Mouse (Mus musculus) heart, adult 18-20 months (tissue): ENCODE measurements around the gene Tufm. TPM values are rescaled to one million over a fixed set of nuclear protein-coding genes. Genes with fewer than 3 reads are reported as not detected.

ENCODE experiments used
- DNase-seq, 2 experiments: peaks; one replicate each; pipeline ENCODE4 v3.0.0; 2021 to 2022; ENCODE audit warnings: mixed read lengths in 1 of 2
- total RNA-seq, 2 experiments: library from RNA; stranded (reverse); gene quantifications; 2 replicates each; pipeline ENCODE4 v1.2.3; 2021

Gene Tufm
- total RNA-seq, 2 experiments from 2014 or later, result 286 to 355 TPM

DNA sequence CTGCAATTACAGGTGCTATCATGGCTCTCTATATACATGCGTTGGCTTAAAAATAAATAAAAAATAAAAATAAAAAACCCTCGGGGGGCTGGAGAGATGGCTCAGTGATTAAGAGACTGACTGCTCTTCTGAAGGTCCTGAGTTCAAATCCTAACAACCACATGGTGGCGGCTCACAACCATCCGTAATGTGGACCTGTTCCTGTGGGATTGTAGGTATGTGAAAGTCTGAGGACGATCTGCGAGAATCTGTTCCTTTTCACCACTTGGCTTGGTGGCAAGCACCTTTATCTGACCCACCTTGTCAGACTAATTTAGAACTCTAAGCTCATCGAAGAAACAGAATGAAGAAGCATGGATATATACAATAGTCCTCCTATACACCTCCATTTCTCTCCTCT, 12.3 kb downstream of the Tufm start:
- no peak for DNase-seq

DNA sequence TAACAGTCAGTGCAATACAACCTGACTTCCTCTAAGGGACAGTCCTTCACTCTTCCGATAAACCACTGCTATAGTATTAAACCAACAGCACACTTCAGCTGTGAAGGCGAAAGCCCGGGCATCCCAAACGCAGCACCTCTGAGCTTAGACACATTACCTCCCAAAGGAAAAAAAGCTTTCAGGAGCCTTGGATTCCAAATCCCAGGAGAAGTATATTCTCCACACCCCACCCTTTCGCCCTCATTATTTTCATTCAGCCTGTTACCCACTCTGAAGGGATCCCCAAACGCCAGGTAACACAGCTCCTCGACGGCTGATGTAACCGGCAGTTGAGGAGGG, 14.5 kb downstream of the Tufm start:
- DNase-seq, result no peak

DNA sequence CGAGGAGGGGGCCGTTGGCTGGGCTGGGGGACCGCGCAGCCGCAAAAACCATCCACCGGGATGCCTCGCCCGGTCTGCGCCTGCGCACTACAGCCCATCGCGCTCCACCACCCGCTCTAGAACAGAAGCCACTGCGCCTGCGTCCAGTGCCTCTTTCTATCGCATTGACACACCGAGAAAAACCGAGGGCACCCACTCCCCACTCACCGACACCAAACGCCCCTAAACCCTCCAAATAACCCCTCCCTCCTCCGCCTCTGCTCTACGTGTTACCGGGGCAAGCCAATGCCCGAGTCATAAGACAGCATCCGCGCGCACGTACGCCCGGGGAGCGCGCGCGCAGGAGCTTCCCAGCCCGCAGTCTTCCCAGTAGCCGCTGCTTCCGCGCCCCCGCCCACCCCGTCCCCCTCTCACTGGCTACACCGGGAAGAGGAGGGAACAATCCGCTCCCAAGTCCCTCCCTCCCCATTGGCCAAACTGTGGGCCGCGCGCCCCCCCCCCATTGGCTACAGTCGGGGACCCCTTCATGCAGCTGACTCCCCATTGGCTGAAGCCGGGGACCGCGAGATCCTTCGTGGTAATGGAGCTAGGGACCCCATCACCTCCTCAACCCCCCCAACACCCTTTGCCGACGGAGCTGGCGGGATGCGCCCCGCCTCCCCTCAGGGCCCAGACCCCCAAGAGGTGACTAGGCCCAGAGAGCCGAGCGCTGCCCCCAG, 15.0 kb downstream of the Tufm start:
- peak; percentile 94 for DNase-seq

DNA sequence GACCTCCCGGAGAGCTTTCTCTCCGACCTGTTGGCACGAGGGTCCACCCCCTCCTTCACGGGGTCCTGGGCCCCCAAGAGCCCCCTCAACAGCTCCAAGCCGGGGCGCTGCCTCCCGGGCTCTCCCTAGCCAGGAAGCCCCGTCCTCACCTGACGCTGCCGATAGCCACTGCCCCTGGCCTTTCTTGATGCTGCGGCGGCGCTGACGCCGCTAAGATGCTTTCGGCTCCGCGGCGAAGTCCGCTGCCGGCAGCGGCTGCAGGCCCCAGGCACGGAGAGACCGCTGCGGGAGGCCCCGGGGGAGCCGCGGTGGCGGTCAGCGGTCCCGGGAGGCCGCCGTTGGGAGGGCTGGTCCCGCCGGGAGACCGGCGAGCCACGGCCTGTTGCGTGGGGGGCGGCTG, 15.6 kb downstream of the Tufm start:
- DNase-seq, result no peak

GRCm38 (mm10) chr7:126503273-126503878, 16.2 kb downstream of the Tufm start, which contains the start of gene Atxn2l:
Atxn2l (minus strand) TSS chr7:126503437.
- DNase-seq, result peak; percentile 99

DNA sequence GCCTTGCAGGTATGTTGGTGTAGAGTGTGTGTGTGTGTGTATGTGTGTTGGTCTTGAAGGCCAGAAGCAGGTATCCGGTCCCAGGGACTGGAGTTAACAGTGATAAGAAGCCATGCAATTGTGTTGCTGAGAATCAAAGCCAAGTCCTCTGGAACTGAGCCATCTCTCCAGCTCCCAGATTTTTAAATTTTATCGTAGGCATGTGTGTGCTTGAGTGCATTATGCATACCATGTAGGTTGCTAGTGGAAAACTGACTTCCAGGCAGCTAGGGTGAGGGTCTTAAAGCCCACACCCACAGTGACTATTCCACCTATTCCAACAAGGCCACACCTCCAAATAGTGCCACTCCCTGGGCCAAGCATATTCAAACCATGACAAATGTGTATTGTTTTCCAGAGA, 17.8 kb downstream of the Tufm start:
- DNase-seq, result no peak

- DNase-seq, result no peak
These were observed 20.1 kb downstream of the Tufm start for GRCm38 (mm10) chr7:126507126-126507778.

DNA sequence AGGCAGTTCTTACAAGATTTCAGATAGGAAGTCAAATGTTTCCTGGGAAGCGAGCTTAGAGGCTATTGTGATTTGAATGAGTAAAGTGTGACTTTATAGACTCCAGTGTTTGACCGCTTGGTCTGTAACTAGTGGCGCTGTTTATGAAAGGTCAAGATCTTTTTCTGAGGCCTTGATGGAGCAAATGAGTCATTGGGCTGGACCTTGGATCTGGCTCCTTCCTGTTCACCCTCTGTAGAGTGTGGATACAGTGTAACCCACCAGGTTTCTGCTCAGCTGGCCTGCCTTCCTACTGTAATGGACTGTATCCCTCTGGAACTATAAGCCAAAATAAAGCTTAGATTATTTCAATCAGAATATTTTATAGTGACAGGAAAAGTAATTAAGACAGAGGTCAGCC, 24.1 kb downstream of the Tufm start:
- no peak for DNase-seq

DNA sequence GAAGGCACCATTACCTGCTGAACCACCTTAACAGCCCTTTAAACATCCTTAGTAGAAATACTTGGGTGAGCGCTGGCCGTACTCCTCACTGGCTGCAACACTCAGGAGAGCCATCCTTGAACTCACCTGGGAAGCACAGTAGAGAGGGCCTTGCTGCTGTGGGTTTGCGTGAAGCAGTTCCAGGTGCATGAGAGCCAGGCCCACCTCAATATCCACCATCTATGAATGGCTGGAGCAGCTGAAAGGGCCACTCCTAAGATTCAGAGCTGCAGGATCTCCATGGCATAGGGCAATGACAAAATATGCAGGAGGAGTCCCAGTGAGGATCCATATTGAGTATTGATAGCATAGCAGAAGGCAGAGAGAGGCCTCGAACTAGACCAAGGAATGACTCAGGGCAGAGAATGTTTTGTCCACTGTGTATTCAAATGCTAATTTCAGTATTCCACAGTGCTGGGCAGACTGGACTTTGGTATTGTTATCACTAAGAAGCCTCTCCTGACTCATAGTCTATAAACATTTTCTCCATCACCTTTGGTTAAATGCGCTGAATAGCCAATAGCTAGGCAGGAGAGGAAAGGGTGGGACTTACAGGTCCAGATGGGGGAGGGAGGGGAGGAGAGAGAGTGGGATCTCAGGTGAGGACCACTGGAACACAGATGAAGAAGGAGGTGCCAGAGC, 31.2 kb downstream of the Tufm start:
- no peak for DNase-seq

DNA sequence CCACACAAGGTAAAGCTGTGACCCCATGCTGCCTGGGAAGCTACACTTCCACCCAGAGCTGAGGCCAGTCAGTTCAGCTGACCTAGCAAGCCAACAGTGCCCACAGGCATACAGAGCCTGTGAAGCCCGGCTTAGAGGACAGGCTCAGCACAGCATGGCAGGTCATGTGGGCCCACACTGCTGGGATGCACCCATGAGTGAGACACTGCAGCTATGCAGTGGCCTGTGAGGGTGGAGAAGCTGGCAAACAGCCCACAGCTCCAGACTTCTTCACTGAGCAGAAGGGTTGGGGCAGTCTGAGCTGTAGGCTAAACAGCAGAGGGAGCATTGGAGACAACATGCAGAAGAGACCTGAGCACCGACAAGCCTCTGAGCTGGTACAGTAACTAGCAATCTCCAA, 32.4 kb downstream of the Tufm start:
- DNase-seq, result no peak

DNA sequence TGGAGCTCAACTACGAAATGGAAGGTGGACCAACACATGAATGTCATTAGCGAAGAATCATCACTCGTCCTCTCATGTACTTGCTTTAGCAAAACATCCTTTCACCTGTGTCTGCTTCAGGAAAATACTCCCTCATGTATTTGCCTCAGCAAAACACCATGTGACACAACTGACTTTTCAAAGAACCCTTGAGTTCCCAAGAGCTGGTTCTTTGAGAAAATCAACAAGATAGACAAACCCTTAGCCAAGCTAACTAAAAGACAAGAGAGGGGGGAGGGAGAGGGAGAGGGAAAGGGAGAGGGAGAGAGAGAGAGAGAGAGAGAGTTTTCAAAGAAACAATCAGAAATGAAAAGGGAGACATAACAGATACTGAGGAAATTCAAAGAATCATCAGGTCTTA, 36.2 kb downstream of the Tufm start:
- DNase-seq, result no peak

DNA sequence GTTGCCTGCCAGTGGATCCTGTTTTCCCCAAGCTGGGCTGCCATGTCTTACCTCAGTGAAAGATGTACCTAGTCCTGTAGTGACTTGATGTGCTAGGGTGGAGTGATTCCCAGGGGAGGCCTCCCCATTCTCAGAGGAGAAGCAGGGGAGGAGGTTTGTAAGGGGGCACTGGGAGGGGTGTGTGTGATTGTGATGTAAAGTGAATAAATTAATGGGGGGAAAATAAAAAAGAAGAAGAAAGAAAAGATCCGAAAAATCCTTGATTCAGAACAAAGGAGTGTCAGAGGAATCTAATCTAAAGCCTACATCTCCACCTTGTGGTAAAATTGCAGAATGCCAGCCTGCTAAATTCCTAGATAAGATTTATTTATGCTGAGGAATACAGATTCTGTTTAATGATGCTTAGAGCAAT, 41.0 kb downstream of the Tufm start:
- DNase-seq, result peak; percentile 14 to 47

DNA sequence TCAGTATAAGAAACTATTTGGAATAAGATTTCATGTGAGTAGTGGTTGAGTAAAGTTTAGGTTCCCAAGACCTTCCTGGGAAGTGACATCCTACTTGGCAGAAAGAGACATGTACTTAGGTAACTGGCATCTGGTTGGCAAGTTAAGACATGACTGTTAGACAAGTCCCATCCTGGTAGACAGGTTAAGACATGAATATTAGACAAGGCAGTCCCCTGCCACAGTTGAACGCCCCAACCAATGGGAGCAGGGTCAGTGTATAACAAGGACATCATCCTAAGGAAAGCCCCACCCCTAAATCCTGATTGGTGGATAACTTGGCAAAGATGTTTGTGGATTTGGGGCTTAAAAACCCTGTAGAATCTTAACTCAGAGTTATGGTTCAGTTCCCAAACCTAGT, 46.3 kb downstream of the Tufm start:
- DNase-seq, result no peak

- peak in 1 of 2 experiments; percentile 19 for DNase-seq
These were observed 48.6 kb downstream of the Tufm start for GRCm38 (mm10) chr7:126535766-126536165.

DNA sequence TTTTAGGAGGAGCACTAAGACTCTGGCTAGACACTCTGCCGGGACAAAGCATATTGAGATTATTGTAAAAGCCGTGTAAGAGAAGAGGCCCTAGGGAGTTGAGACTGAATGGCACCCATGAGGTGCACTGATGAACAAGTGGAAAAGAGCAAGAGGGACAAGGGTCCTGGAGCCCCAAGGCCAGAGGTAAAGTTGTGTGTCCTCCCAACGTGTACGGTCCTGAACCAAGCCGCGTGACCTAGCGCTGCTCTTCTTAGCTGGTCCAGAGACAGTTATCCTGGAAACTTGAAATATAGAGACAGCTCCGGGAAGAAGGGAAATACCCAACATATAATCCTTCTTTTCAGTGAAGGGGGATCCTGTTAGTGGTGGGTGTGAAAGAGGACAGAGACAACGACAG, 49.3 kb downstream of the Tufm start:
- DNase-seq, result no peak

DNA sequence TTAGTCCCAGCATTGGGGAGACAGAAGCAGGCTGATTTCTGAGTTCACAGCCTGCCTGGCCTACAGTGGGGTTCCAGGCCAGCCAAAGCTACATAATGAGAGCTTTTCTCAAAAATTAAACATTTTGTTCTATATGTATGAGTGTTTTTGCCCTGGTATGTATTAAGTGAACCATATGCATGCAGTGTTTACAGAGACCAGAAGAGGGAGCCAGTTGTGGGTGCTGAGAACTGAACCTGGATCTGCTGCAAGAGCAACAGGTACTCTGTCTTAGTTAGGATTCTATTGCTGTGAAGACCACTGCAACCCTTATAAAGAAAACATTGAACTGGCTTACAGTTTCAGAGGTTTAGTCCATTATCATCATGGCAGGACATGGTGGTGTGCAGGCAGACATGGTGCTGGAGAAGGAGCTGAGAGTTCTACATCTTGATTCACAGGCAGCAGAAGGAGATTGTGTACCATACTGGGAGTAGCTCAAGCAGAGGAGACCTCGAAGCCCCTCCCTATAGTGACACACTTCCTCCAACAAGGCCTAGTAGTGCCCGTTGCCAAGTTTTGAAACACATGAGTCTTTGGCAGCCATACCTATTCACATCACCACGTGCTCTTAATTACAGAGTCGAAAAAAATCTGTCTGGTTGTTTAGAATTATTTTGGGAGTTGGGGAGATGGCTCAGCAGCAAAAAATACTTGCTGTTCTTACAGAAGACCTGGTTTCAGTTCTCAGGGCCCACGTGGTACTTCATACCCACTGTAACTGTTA, 50.8 kb downstream of the Tufm start:
- peak in 1 of 2 experiments; percentile 11 for DNase-seq

Other genes starting within 250 kb of the Tufm start
- gene Sbk1, start 214.7 kb upstream of the Tufm start, total RNA-seq, result 10 to 100 TPM; 72.3 to 73.8 TPM
- gene Lat, start 117.8 kb upstream of the Tufm start, total RNA-seq, result 1 to 10 TPM in 1 of 2 experiments, under 1 TPM in 1; 0.52 to 5.7 TPM
- gene Spns1, start 109.9 kb upstream of the Tufm start, total RNA-seq, result 10 to 100 TPM; 24.8 to 25.8 TPM
- 1 to 10 TPM; 3.8 to 3.9 TPM for gene Nfatc2ip, start 90.6 kb upstream of the Tufm start, total RNA-seq
- 1 to 10 TPM in 1 of 2 experiments, under 1 TPM in 1; 0.32 to 4.2 TPM for gene Cd19, start 72.5 kb upstream of the Tufm start, total RNA-seq
- 1 to 10 TPM; 5.5 to 7.5 TPM for gene Rabep2, start 58.6 kb upstream of the Tufm start, total RNA-seq
- under 1 TPM; 0.87 TPM for gene Atp2a1, start 24.3 kb upstream of the Tufm start, total RNA-seq
- gene Sh2b1, start 11.9 kb upstream of the Tufm start, total RNA-seq, result 10 to 100 TPM; 40.9 to 45.1 TPM
- gene Atxn2l, start 16.1 kb downstream of the Tufm start, total RNA-seq, result 10 to 100 TPM; 33.0 to 37.1 TPM
- 100 to 1,000 TPM; 142 to 148 TPM for gene Eif3c, start 79.0 kb downstream of the Tufm start, total RNA-seq
- gene Apobr, start 97.6 kb downstream of the Tufm start, total RNA-seq, result under 1 TPM; 0.23 to 0.79 TPM
- 10 to 100 TPM in 1 of 2 experiments, 1 to 10 TPM in 1; 9.0 to 17.9 TPM for gene Cln3, start 98.5 kb downstream of the Tufm start, total RNA-seq
- not detected for gene Il27, start 107.6 kb downstream of the Tufm start, total RNA-seq
- 1 to 10 TPM; 6.1 to 8.0 TPM for gene Nupr1, start 143.5 kb downstream of the Tufm start, total RNA-seq
- 10 to 100 TPM; 24.8 to 26.5 TPM for gene Sgf29, start 161.9 kb downstream of the Tufm start, total RNA-seq
- 10 to 100 TPM; 31.1 to 44.0 TPM for gene Sult1a1, start 189.1 kb downstream of the Tufm start, total RNA-seq
- gene Bola2, start 208.0 kb downstream of the Tufm start, total RNA-seq, result 10 to 100 TPM; 60.1 to 60.4 TPM
- 1 to 10 TPM; 3.7 to 4.1 TPM for gene Slx1b, start 208.4 kb downstream of the Tufm start, total RNA-seq
- gene Coro1a, start 220.4 kb downstream of the Tufm start, total RNA-seq, result 10 to 100 TPM in 1 of 2 experiments, 1 to 10 TPM in 1; 9.3 to 28.6 TPM